Comparison of ENCODE assay signal across 25 mouse cellular contexts in the genomic region with DNA sequence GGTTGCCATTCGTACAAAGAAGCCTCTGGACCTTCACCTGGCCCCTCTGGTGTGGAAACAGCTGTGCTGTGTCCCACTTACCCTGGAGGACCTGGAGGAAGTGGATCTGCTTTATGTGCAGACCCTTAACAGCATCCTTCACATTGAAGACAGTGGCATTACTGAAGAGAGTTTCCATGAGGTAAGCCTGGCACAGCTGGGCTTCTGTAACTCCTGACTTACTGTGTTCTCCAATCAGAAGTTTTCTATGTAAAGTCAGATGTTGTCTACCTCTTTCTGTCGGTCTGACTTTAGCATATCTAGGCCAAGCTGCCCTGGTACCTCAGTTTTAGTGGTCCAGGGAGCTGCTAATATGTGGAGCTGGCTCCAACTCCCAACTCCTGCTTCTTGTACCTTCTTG.
"Had no signal": no experiment of that assay in that cellular context is flagged by ENCODE, and none has a peak within 500 bp of the region (broad histone marks: within the 10 kb centered on the region; RNA-seq: fewer than 3 reads in every experiment).

No protein-coding gene starts in this region.

- H3K4me2 ChIP-seq: heart, embryonic 11.5 days; heart, embryonic 13.5 days; heart, embryonic 15.5 days; hindbrain, embryonic 13.5 days; hindbrain, embryonic 15.5 days; kidney, embryonic 15.5 days; limb, embryonic 13.5 days; limb, embryonic 15.5 days had no signal

- H3K27ac ChIP-seq: heart, embryonic 13.5 days; heart, embryonic 15.5 days; hindbrain, embryonic 13.5 days; hindbrain, embryonic 15.5 days; hindbrain, postnatal 0 days; kidney, embryonic 15.5 days; kidney, postnatal 0 days; limb, embryonic 13.5 days; limb, embryonic 15.5 days; liver, embryonic 14.5 days had no signal

- H3K9ac ChIP-seq: heart, embryonic 13.5 days; heart, embryonic 15.5 days; hindbrain, embryonic 13.5 days; hindbrain, embryonic 15.5 days; kidney, embryonic 15.5 days; limb, embryonic 13.5 days; limb, embryonic 15.5 days; liver, embryonic 14.5 days had no signal

- H3K27me3 ChIP-seq: heart, embryonic 13.5 days; heart, embryonic 15.5 days; hindbrain, embryonic 13.5 days; hindbrain, embryonic 15.5 days; kidney, embryonic 15.5 days; limb, embryonic 13.5 days; limb, embryonic 15.5 days had no signal

- H3K4me1 ChIP-seq: limb, embryonic 13.5 days; limb, embryonic 15.5 days had no signal

- ATAC-seq: hindbrain, postnatal 0 days; intestine, embryonic 16.5 days had no signal

- DNase-seq: gastrocnemius, postnatal 14 days; gastrocnemius, postnatal 36 days; heart, adult 18-20 months; heart, postnatal 14 days; heart, postnatal 36 days; kidney, adult 11 months; kidney, adult 2 months; kidney, adult 9 months; kidney, postnatal 14 days; kidney, postnatal 36 days; layer of hippocampus, adult 9-11 months; layer of hippocampus, postnatal 36 days; left cerebral cortex, postnatal 4 days had no signal

- H3K4me3 ChIP-seq: heart, embryonic 13.5 days; heart, embryonic 15.5 days; hindbrain, embryonic 13.5 days; hindbrain, embryonic 15.5 days; kidney, embryonic 15.5 days; limb, embryonic 13.5 days; limb, embryonic 15.5 days had no signal

- H3K9me3 ChIP-seq: heart, embryonic 13.5 days; heart, embryonic 15.5 days; hindbrain, embryonic 13.5 days; hindbrain, embryonic 15.5 days; kidney, embryonic 15.5 days; limb, embryonic 13.5 days; limb, embryonic 15.5 days had no signal
